Mouse (Mus musculus) frontal cortex, adult (tissue): Measurements from ENCODE around the gene Hsd17b1.

Source experiments
- ATAC-seq: cut with Nextera tagmentation; 2 replicates; pipeline ENCODE4 v1.9.2; 2017; ENCODE audit warnings: mild to moderate bottlenecking, moderate library complexity, mixed read lengths; ENCODE audit not compliant: low TSS enrichment

The Hsd17b1 gene

GRCm38 (mm10) chr11:101060126-101060525, 18.1 kb upstream of the Hsd17b1 start:
- ATAC-seq = peak; percentile 53

- ATAC-seq = no peak
Measured at GRCm38 (mm10) chr11:101061049-101061448, 17.2 kb upstream of the Hsd17b1 start.

- ATAC-seq = peak; percentile 27; the same call in 1 of the 2 replicates
Measured at GRCm38 (mm10) chr11:101062165-101062884, 15.9 kb upstream of the Hsd17b1 start.

- no peak for ATAC-seq
Measured at GRCm38 (mm10) chr11:101062971-101063675, 15.1 kb upstream of the Hsd17b1 start.

- 0 out of 2 replicates have a peak, but pooled peaks have one; percentile 7 for ATAC-seq
Measured at GRCm38 (mm10) chr11:101063676-101064327, 14.4 kb upstream of the Hsd17b1 start.

GRCm38 (mm10) chr11:101064462-101064861, 13.7 kb upstream of the Hsd17b1 start:
- no peak for ATAC-seq

GRCm38 (mm10) chr11:101065002-101065401, 13.2 kb upstream of the Hsd17b1 start:
- ATAC-seq = no peak

GRCm38 (mm10) chr11:101066549-101067412, 11.4 kb upstream of the Hsd17b1 start:
- no peak for ATAC-seq

- peak; percentile 83 for ATAC-seq
Measured at GRCm38 (mm10) chr11:101069391-101070188, 8.6 kb upstream of the Hsd17b1 start, which contains the start of gene Naglu. Gene Naglu (plus strand): TSS chr11:101070012.

GRCm38 (mm10) chr11:101070189-101070527, 8.1 kb upstream of the Hsd17b1 start:
- peak; percentile 24 for ATAC-seq

GRCm38 (mm10) chr11:101070987-101071386, 7.2 kb upstream of the Hsd17b1 start:
- no peak for ATAC-seq

- ATAC-seq = no peak
Measured at GRCm38 (mm10) chr11:101071810-101072428, 6.3 kb upstream of the Hsd17b1 start.

GRCm38 (mm10) chr11:101079746-101080145, 1.5 kb downstream of the Hsd17b1 start:
- no peak for ATAC-seq

GRCm38 (mm10) chr11:101080421-101080820, 2.2 kb downstream of the Hsd17b1 start:
- ATAC-seq = no peak

GRCm38 (mm10) chr11:101081659-101082058, 3.4 kb downstream of the Hsd17b1 start:
- ATAC-seq = no peak

GRCm38 (mm10) chr11:101082208-101083082, 4.2 kb downstream of the Hsd17b1 start, which contains the start of gene Coasy:
Gene Coasy (plus strand): TSS chr11:101082565.
- peak; percentile 66 for ATAC-seq

GRCm38 (mm10) chr11:101083083-101083697, 5.0 kb downstream of the Hsd17b1 start:
- no peak for ATAC-seq

GRCm38 (mm10) chr11:101084246-101084645, 6.0 kb downstream of the Hsd17b1 start:
- no peak for ATAC-seq

- no peak for ATAC-seq
Measured at GRCm38 (mm10) chr11:101084811-101085210, 6.6 kb downstream of the Hsd17b1 start.
